Mouse (Mus musculus) left cerebral cortex, adult 2 months (tissue): ENCODE results near the gene Spag7. TPM values are rescaled to one million over a fixed set of nuclear protein-coding genes. Genes with fewer than 3 reads are reported as not detected.

Source experiments
- DNase-seq, 2 experiments: peaks; one replicate each; pipeline ENCODE4 v3.0.0; 2021 to 2022; ENCODE audit warnings: low spot score in 2 of 2, mixed read lengths in 1 of 2; ENCODE audit errors: extremely low spot score in 1 of 2
- H3K27ac ChIP-seq: fragments of 200-600 bp; 2 replicates; pipeline ENCODE4 v1.8.1; 2022
- H3K4me3 ChIP-seq: fragments of 200-600 bp; 2 replicates; pipeline ENCODE4 v1.8.1; 2022
- CTCF ChIP-seq: fragments of 200-600 bp; IDR thresholded peaks from 2 replicates; pipeline ENCODE4 v1.8.1; 2022; ENCODE audit warnings: antibody characterized with exemption, mild to moderate bottlenecking, moderate library complexity
- intact Hi-C: fragments of 180-260 bp; cut with DNase I; formaldehyde crosslinking; loops from one replicate; pipeline ENCODE4 v1.15.1; 2025
- total RNA-seq, 2 experiments: library from RNA; stranded (reverse); gene quantifications; 2 replicates each; pipeline ENCODE4 v1.2.3; 2021

The Spag7 gene
- total RNA-seq, 2 experiments from 2014 or later, result 52.2 to 56.7 TPM

- no peak for TF ChIP-seq CTCF
- H3K4me3 ChIP-seq, result no peak overlapping the region
- DNase-seq, result no peak
- no peak overlapping the region for H3K27ac ChIP-seq
- intact Hi-C loops, result no loop called here
These were observed 10.7 kb upstream of the Spag7 start for GRCm38 (mm10) chr11:70679894-70680293.

- TF ChIP-seq CTCF, result no peak
- Histone ChIP-seq H3K4me3 (no peak overlapping the region), H3K27ac (no peak overlapping the region; the same call in 1 of the 2 replicates)
- intact Hi-C loops, result no loop called here
- DNase-seq, result no peak
These were observed 10.1 kb upstream of the Spag7 start for GRCm38 (mm10) chr11:70679361-70679760.

- intact Hi-C loops, result no loop called here
These were observed 9.4 kb upstream of the Spag7 start for GRCm38 (mm10) chr11:70678576-70678975.

GRCm38 (mm10) chr11:70678092-70678491 is 8.9 kb upstream of the Spag7 start:
- Histone ChIP-seq H3K27ac (no peak overlapping the region), H3K4me3 (no peak overlapping the region)
- TF ChIP-seq CTCF, result no peak
- DNase-seq, result no peak
- intact Hi-C loops, result no loop called here

More at GRCm38 (mm10) chr11:70678576-70678975, 9.4 kb upstream of the Spag7 start:
- Histone ChIP-seq H3K4me3 (no peak overlapping the region), H3K27ac (no peak overlapping the region)
- DNase-seq, result no peak
- no peak for TF ChIP-seq CTCF

DNA sequence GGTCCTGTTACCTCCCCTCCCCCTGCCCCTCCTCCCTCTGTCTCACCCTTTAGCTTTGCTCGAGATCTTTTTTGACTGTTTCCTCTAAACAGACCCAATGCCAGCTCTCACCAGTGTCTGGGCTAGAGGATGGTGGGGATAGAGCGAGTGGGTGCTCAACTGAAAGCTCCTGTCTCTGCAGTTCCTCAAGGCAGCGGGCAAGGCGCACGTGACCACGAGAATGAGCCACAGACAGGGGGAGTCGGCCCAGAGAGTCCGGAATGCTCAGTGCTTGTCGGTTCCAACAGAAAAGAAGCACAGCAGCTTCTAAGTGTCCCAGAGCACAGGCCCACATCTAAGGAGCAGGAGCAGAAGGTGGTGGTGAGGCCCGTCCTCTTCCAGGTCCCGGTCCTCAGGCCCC is 5.3 kb upstream of the Spag7 start:
- H3K27ac ChIP-seq, result no peak overlapping the region
- no peak for DNase-seq
- intact Hi-C loops, result loop anchor here (5.0 kb wide), 1 partner anchor 38 kb away; no protein-coding TSS in a partner anchor
- H3K4me3 ChIP-seq, result no peak overlapping the region
- TF ChIP-seq CTCF, result no peak

- no peak for DNase-seq
- Histone ChIP-seq H3K4me3 (no peak overlapping the region), H3K27ac (no peak overlapping the region)
- no peak for TF ChIP-seq CTCF
- intact Hi-C loops, result loop anchor here (5.0 kb wide), 1 partner anchor 38 kb away; no protein-coding TSS in a partner anchor
These were observed 4.8 kb upstream of the Spag7 start for GRCm38 (mm10) chr11:70674014-70674413.

DNA sequence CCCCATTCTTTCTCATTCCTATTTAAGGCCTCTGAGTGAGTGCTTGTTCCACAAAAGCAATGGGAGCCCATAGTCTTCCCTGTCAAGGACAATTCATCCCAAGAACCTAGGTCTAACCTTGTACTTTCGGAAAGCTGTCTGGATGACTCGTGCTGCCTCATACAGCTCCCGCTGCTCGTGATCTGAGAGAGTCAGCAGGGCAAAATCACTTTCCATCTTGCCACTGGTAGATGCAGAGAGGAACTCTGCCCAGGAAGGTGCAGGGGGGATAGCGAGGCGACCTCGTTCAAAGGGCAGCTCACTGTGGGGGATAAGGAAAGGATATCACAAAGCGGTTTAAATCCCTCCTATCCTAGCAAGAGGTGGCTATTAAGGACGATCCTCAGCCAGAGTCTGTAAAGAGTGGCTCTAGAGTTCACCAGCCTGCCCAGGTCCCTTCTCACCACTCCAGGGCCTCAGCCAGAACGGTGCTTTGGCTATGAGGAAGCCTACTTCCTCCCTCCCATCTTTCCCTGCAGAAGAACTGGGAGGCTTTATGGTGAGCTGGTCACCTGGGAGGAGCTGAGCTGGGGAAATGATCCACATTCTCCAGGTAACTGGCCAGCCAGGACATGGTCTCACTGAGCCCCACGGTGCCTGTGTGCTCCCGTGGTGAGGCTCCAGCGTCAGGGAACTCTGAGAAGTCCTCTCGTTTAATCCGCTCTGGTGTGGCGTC is 2.3 kb upstream of the Spag7 start:
- Histone ChIP-seq H3K27ac (peak overlapping the region; percentile 8; the same call in 1 of the 2 replicates), H3K4me3 (no peak overlapping the region)
- TF ChIP-seq CTCF, result no peak
- intact Hi-C loops, result loop anchor here (5.0 kb wide), 1 partner anchor 41 kb away; no protein-coding TSS in a partner anchor
- no peak for DNase-seq

- no peak for DNase-seq
- intact Hi-C loops, result loop anchor here (5.0 kb wide), 1 partner anchor 42 kb away; no protein-coding TSS in a partner anchor
- Histone ChIP-seq H3K4me3 (peak overlapping the region; percentile 55), H3K27ac (peak overlapping the region; percentile 99)
- TF ChIP-seq CTCF, result no peak
These were observed 1.3 kb upstream of the Spag7 start for GRCm38 (mm10) chr11:70670483-70670882.

DNA sequence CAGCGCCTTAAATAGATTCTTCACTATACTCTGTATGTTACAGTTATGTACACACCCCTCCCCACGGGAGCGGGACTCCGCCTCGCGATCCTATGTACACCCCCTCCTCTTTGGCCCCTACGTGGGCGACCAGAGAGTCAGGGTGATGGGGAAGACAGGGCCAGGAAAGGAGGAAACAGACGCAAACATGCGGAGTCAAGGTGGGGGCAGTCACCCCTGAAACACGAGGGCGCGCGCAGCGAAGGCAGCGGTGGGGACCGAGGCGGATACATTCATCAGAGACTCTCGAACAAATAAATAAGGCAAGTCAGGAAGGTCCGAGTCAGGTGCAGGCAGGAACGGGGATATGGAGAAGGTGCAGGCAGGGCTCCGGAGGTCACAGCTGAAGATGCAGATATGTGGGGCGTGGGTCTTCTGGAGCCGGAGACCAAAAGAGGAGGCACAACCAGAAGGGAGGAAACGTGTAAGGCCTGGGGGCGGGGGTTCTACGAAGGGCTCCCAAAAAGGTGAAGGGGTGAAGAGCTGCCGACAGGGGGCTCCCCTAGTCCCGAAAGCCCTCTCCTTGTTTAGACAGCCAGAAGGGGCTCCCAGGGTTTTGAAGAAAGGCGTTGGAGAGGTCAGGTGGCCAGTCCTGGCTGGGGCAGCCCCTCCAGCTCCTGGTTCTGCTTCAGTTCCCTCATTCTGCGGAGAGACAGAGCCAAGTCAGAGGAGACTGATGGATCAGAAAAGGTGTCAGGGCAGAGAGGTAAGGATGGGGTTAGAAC is 548 bp upstream of the Spag7 start:
- DNase-seq, result peak; percentile 63 to 65
- Histone ChIP-seq H3K27ac (peak overlapping the region; percentile 99), H3K4me3 (peak overlapping the region; percentile 55)
- intact Hi-C loops, result loop anchor here (1.0 to 5.0 kb wide), 3 partner anchors 16 to 43 kb away; partner anchors contain the start of genes Rnf167 and Slc25a11
- TF ChIP-seq CTCF, result peak; percentile 61

- Histone ChIP-seq H3K4me3 (peak overlapping the region; percentile 55), H3K27ac (peak overlapping the region; percentile 76)
- TF ChIP-seq CTCF, result no peak
- intact Hi-C loops, result loop anchor here (2.0 kb wide), 1 partner anchor 22 kb away; the partner anchor contains the start of genes Rnf167 and Slc25a11
- peak in 1 of 2 experiments; percentile 75 for DNase-seq
These were observed 863 bp downstream of the Spag7 start for GRCm38 (mm10) chr11:70668335-70668770.

DNA sequence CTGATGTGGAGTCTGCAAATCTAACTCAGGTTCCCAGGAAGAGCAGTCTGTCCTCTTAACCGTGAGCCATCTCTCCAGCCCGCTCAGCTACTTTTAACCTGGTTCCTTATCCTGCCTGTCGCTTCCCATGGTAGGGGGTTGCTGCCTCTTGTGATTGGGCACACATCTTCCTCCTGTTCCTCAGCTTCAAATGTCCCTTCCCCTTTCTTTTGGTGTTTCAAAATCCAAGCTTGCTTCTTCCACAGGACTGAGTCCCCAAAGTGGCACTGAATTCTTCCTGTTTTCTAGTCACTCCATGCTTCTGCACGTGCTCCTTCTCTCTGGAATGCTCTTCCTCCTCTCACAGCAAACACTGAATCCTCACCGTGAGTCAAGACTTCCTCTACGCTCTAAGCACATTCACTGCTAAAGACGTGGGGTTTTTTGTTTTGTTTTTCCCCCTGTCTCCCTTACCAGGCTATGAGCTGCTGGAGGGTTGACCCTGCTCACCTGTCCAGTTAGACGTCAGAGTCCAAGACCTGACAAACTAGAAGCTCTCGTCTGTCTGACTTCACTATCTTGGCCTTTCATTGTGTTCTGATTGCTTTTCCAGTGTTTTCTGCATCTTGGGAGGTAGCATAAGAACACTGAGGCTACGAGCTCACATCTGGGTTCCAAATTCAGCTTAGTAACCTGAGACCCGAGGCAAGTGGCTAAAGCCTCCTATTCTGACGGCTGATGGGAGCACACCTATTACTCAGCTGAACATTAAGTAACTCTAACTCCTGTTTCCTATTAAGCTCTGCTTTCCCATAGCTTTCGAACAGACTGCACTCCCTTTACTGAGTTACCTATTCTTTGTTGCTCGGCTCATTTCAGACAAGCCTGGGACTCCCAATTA is 1.7 kb downstream of the Spag7 start:
- TF ChIP-seq CTCF, result no peak
- no peak for DNase-seq
- intact Hi-C loops, result loop anchor here (2.0 kb wide), 1 partner anchor 21 kb away; the partner anchor contains the start of genes Rnf167 and Slc25a11
- Histone ChIP-seq H3K4me3 (peak overlapping the region; percentile 55), H3K27ac (peak overlapping the region; percentile 76)
